Comparison of ENCODE assay signal across 9 mouse cellular contexts in genomic region chr9:21137229-21137628, GRCm38 (mm10). TPM values are rescaled to one million over a fixed set of nuclear protein-coding genes. Genes with fewer than 3 reads are reported as not detected.
DNase-seq lines count a peak whose midpoint lies in the region; ATAC-seq lines count a peak whose summit lies in the region.
"Had no signal": no experiment of that assay in that cellular context is flagged by ENCODE, and none has a peak within 500 bp of the region (broad histone marks: within the 10 kb centered on the region; RNA-seq: fewer than 3 reads in every experiment).

No protein-coding gene starts in this region.

- ATAC-seq in intestine, embryonic 16.5 days, result peak; percentile 19; the same call in 1 of the 2 replicates
- ATAC-seq in liver, embryonic 11.5 days (replicated peaks; ENCODE audit: low FRiP score), result peak; percentile 29; the same call in 1 of the 2 replicates
- ATAC-seq in neural tube, embryonic 14.5 days (ENCODE audit: low read depth), result 0 out of 2 replicates have a peak, but pooled peaks have one; percentile 28

- peaks cover 60% of the 10 kb centered on the region for H3K36me3 ChIP-seq in embryonic facial prominence, embryonic 10.5 days (replicated peaks)
- H3K36me3 ChIP-seq in intestine, embryonic 16.5 days (ENCODE audit: control insufficient read depth, insufficient read depth, low read length), result peaks cover 26% of the 10 kb centered on the region; the same call in 1 of the 2 replicates
- peaks cover 29% of the 10 kb centered on the region for H3K36me3 ChIP-seq in liver, embryonic 11.5 days (ENCODE audit: control insufficient read depth, insufficient read depth, low read length)
- peaks cover 34% of the 10 kb centered on the region for H3K36me3 ChIP-seq in neural tube, embryonic 14.5 days (ENCODE audit: control insufficient read depth, insufficient read depth, low read length)

- H3K9me3 ChIP-seq in embryonic facial prominence, embryonic 10.5 days, result no peaks in the 10 kb centered on the region
- no peaks in the 10 kb centered on the region for H3K9me3 ChIP-seq in intestine, embryonic 16.5 days (ENCODE audit: control insufficient read depth, low read length)
- H3K9me3 ChIP-seq in liver, embryonic 11.5 days (ENCODE audit: control insufficient read depth, low read length), result no peaks in the 10 kb centered on the region
- H3K9me3 ChIP-seq in neural tube, embryonic 14.5 days (ENCODE audit: control insufficient read depth, low read length), result no peaks in the 10 kb centered on the region
- H3K9me3 ChIP-seq: neural tube, embryonic 12.5 days had no signal

- no peak overlapping the region for H3K27ac ChIP-seq in embryonic facial prominence, embryonic 10.5 days (replicated peaks)
- H3K27ac ChIP-seq in intestine, embryonic 16.5 days (ENCODE audit: low read length), result no peak overlapping the region
- H3K27ac ChIP-seq in liver, embryonic 11.5 days (ENCODE audit: low read depth, low read length), result no peak overlapping the region
- no peak overlapping the region for H3K27ac ChIP-seq in neural tube, embryonic 14.5 days (ENCODE audit: low read depth, low read length)
- H3K27ac ChIP-seq: neural tube, embryonic 12.5 days had no signal

- peak; percentile 55 to 72 for DNase-seq in left cerebral cortex, adult 18-20 months (ENCODE audit: low spot score in 2 of 2)
- DNase-seq in left cerebral cortex, adult 11 months (ENCODE audit: low spot score), result no peak
- DNase-seq in T-cell, adult 2 months (ENCODE audit: low spot score), result peak; percentile 71
- peak; percentile 60 for DNase-seq in embryonic facial prominence, embryonic 10.5 days (ENCODE audit: low spot score)
- no peak for DNase-seq in liver, embryonic 11.5 days (ENCODE audit: low spot score)
- DNase-seq in urinary bladder, postnatal 36 days (ENCODE audit: low spot score in 2 of 2), result peak; percentile 32 to 38

- no peak overlapping the region for H3K4me2 ChIP-seq in intestine, embryonic 16.5 days (ENCODE audit: low read depth, low read length)
- H3K4me2 ChIP-seq in liver, embryonic 11.5 days, result no peak overlapping the region
- no peak overlapping the region for H3K4me2 ChIP-seq in neural tube, embryonic 14.5 days (ENCODE audit: low read depth, low read length)
- H3K4me2 ChIP-seq: neural tube, embryonic 12.5 days had no signal

- H3K27me3 ChIP-seq in embryonic facial prominence, embryonic 10.5 days (replicated peaks; ENCODE audit: low read depth, poor library complexity, severe bottlenecking), result no peaks in the 10 kb centered on the region
- no peaks in the 10 kb centered on the region for H3K27me3 ChIP-seq in intestine, embryonic 16.5 days (replicated peaks; ENCODE audit: control insufficient read depth, insufficient read depth, low read length)
- H3K27me3 ChIP-seq in liver, embryonic 11.5 days (replicated peaks; ENCODE audit: control insufficient read depth, insufficient read depth, low read length), result no peaks in the 10 kb centered on the region
- H3K27me3 ChIP-seq in neural tube, embryonic 14.5 days (ENCODE audit: control insufficient read depth, insufficient read depth, low read length), result no peaks in the 10 kb centered on the region
- H3K27me3 ChIP-seq: neural tube, embryonic 12.5 days had no signal

- no peaks in the 10 kb centered on the region for H3K4me1 ChIP-seq in embryonic facial prominence, embryonic 10.5 days
- H3K4me1 ChIP-seq in intestine, embryonic 16.5 days (ENCODE audit: control insufficient read depth, insufficient read depth, low read length), result no peaks in the 10 kb centered on the region; the same call in 1 of the 2 replicates
- H3K4me1 ChIP-seq in liver, embryonic 11.5 days (replicated peaks; ENCODE audit: control insufficient read depth, insufficient read depth, low read length), result peaks cover 5% of the 10 kb centered on the region; the same call in 1 of the 2 replicates
- no peaks in the 10 kb centered on the region for H3K4me1 ChIP-seq in neural tube, embryonic 14.5 days (ENCODE audit: control insufficient read depth, insufficient read depth, low read length)
- H3K4me1 ChIP-seq: neural tube, embryonic 12.5 days had no signal

- no peak overlapping the region for H3K9ac ChIP-seq in intestine, embryonic 16.5 days (ENCODE audit: low read depth, low read length)
- H3K9ac ChIP-seq in liver, embryonic 11.5 days (ENCODE audit: low read depth, low read length), result no peak overlapping the region
- H3K9ac ChIP-seq in neural tube, embryonic 14.5 days (replicated peaks; ENCODE audit: low read depth, low read length), result no peak overlapping the region
- H3K9ac ChIP-seq: neural tube, embryonic 12.5 days had no signal

- no peak overlapping the region for H3K4me3 ChIP-seq in embryonic facial prominence, embryonic 10.5 days
- no peak overlapping the region for H3K4me3 ChIP-seq in intestine, embryonic 16.5 days (ENCODE audit: low read length)
- no peak overlapping the region for H3K4me3 ChIP-seq in liver, embryonic 11.5 days (ENCODE audit: low read depth, low read length)
- H3K4me3 ChIP-seq in neural tube, embryonic 14.5 days (ENCODE audit: low read depth, low read length), result no peak overlapping the region
- H3K4me3 ChIP-seq: neural tube, embryonic 12.5 days had no signal

- WGBS in embryonic facial prominence, embryonic 10.5 days, result 46% methylated on average over 3 of the region's 3 CpGs
- WGBS in intestine, embryonic 16.5 days, result 58% methylated on average over 3 of the region's 3 CpGs
- 48% methylated on average over 3 of the region's 3 CpGs for WGBS in liver, embryonic 11.5 days
- WGBS in neural tube, embryonic 14.5 days, result 54% methylated on average over 3 of the region's 3 CpGs

RNA-seq across cellular contexts. Expression of gene Tyk2, which starts 6.2 kb away (rescaled TPM):
- 10 to 100 TPM; 12.6 to 12.7 TPM for total RNA-seq in left cerebral cortex, adult 18-20 months (2021)
- 14.8 and 16.1 TPM in 2 replicates for polyA plus RNA-seq in embryonic facial prominence, embryonic 10.5 days (2016; fragmentation: Nextera tagmentation; extraction: Ambion mirVana)
- polyA plus RNA-seq in intestine, embryonic 16.5 days (2015; fragmentation: Nextera tagmentation; extraction: Ambion mirVana), result 17.0 and 18.1 TPM in 2 replicates
- 11.5 and 13.8 TPM in 2 replicates for polyA plus RNA-seq in liver, embryonic 11.5 days (2014; fragmentation: Nextera tagmentation; extraction: Ambion mirVana)
- 7.9 and 10.2 TPM in 2 replicates for polyA plus RNA-seq in neural tube, embryonic 14.5 days (2014; fragmentation: Nextera tagmentation; extraction: Ambion mirVana)

RNA-seq across cellular contexts. Expression of gene Cdc37, which starts 12.6 kb away (rescaled TPM):
- total RNA-seq in left cerebral cortex, adult 18-20 months (2021), result 100 to 1,000 TPM; 153 to 154 TPM
- 418 and 430 TPM in 2 replicates for polyA plus RNA-seq in embryonic facial prominence, embryonic 10.5 days (2016; fragmentation: Nextera tagmentation; extraction: Ambion mirVana)
- 247 and 261 TPM in 2 replicates for polyA plus RNA-seq in intestine, embryonic 16.5 days (2015; fragmentation: Nextera tagmentation; extraction: Ambion mirVana)
- 334 and 347 TPM in 2 replicates for polyA plus RNA-seq in liver, embryonic 11.5 days (2014; fragmentation: Nextera tagmentation; extraction: Ambion mirVana)
- polyA plus RNA-seq in neural tube, embryonic 14.5 days (2014; fragmentation: Nextera tagmentation; extraction: Ambion mirVana), result 190 and 219 TPM in 2 replicates

RNA-seq across cellular contexts. Expression of gene Pde4a, which starts 28.3 kb away (rescaled TPM):
- total RNA-seq in left cerebral cortex, adult 18-20 months (2021), result 10 to 100 TPM; 84.8 to 98.3 TPM
- polyA plus RNA-seq in embryonic facial prominence, embryonic 10.5 days (2016; fragmentation: Nextera tagmentation; extraction: Ambion mirVana), result 4.9 and 5.3 TPM in 2 replicates
- 6.2 and 7.8 TPM in 2 replicates for polyA plus RNA-seq in intestine, embryonic 16.5 days (2015; fragmentation: Nextera tagmentation; extraction: Ambion mirVana)
- polyA plus RNA-seq in liver, embryonic 11.5 days (2014; fragmentation: Nextera tagmentation; extraction: Ambion mirVana), result 5.3 and 5.4 TPM in 2 replicates
- 27.5 and 35.3 TPM in 2 replicates for polyA plus RNA-seq in neural tube, embryonic 14.5 days (2014; fragmentation: Nextera tagmentation; extraction: Ambion mirVana)

RNA-seq across cellular contexts. Expression of gene Raver1, which starts 45.4 kb away (rescaled TPM):
- total RNA-seq in left cerebral cortex, adult 18-20 months (2021), result 10 to 100 TPM; 25.3 to 28.0 TPM
- 98.1 and 106 TPM in 2 replicates for polyA plus RNA-seq in embryonic facial prominence, embryonic 10.5 days (2016; fragmentation: Nextera tagmentation; extraction: Ambion mirVana)
- 57.7 and 64.7 TPM in 2 replicates for polyA plus RNA-seq in intestine, embryonic 16.5 days (2015; fragmentation: Nextera tagmentation; extraction: Ambion mirVana)
- polyA plus RNA-seq in liver, embryonic 11.5 days (2014; fragmentation: Nextera tagmentation; extraction: Ambion mirVana), result 89.8 and 94.0 TPM in 2 replicates
- 29.4 and 35.2 TPM in 2 replicates for polyA plus RNA-seq in neural tube, embryonic 14.5 days (2014; fragmentation: Nextera tagmentation; extraction: Ambion mirVana)

RNA-seq across cellular contexts. Expression of gene Gm38431, which starts 45.4 kb away (rescaled TPM):
- total RNA-seq in left cerebral cortex, adult 18-20 months (2021), result 1 to 10 TPM; 1.6 to 1.8 TPM
- 3.5 and 4.5 TPM in 2 replicates for polyA plus RNA-seq in embryonic facial prominence, embryonic 10.5 days (2016; fragmentation: Nextera tagmentation; extraction: Ambion mirVana)
- 2.5 and 2.9 TPM in 2 replicates for polyA plus RNA-seq in intestine, embryonic 16.5 days (2015; fragmentation: Nextera tagmentation; extraction: Ambion mirVana)
- polyA plus RNA-seq in liver, embryonic 11.5 days (2014; fragmentation: Nextera tagmentation; extraction: Ambion mirVana), result 4.2 and 4.3 TPM in 2 replicates
- polyA plus RNA-seq in neural tube, embryonic 14.5 days (2014; fragmentation: Nextera tagmentation; extraction: Ambion mirVana), result 0.88 and 1.5 TPM in 2 replicates

Comparison
In these comparisons a context has a peak if more than half of its experiments do, and no peak if none do; other contexts are left out.
1. DNase-seq: peak in left cerebral cortex, adult 18-20 months (2 of 2), T-cell, adult 2 months (single experiment), embryonic facial prominence, embryonic 10.5 days (single experiment) and urinary bladder, postnatal 36 days (2 of 2); none in left cerebral cortex, adult 11 months (single experiment) and liver, embryonic 11.5 days (single experiment).
2. Peak in every context shown above with its lines, with median percentiles within 50 percentile points of each other: ATAC-seq.